Mouse (Mus musculus): ENCODE data around the gene Mapk7. TPM values are rescaled to one million over a fixed set of nuclear protein-coding genes. Genes with fewer than 3 reads are reported as not detected.

The Mapk7 gene
- total RNA-seq (2023) = 20.2 TPM

DNA sequence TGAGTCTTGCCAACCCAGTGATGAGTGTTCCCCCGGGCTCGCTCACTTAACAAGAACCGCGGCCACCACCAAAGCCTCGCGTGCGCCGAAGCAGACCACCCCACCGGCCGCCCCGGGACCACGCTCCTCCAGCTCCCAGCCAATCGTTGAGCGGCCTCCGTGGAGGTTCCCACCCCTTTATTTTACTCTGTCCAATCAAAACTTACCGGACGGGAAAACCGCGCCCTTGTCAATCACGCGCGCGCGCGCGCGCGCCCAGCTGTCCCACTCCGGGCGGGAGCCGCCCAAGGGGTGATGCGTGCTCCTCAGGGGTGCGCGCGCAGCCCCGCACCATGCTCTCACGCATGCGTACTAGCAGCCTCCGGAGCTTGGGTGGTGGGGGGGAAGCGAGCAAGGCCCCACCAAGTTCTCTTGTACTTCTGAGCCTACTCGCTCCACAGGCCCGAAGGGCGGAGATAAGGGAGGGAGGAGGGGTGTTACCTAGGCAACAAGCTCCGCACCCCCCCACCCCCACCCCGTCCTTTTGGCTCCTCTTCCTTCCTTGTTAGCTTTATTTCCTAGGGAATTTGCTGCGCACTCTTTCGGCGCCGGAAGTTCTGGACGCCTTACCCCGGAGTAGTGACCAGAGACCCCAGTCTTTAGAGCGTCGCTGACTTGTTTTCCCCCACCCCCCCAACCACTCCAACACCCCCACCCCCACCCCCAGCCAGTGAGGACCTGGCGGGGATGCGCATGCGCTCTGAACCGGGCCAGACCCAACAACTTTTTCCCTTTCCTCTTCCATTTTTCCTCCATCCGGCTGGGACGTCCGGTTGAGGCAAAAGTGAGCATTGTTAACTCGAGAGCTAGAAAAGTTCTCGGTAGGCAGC lies at the start of gene Mapk7:
Gene Mapk7 (minus strand): TSS at position 278 of the 869 bp plus-strand sequence.

DNA sequence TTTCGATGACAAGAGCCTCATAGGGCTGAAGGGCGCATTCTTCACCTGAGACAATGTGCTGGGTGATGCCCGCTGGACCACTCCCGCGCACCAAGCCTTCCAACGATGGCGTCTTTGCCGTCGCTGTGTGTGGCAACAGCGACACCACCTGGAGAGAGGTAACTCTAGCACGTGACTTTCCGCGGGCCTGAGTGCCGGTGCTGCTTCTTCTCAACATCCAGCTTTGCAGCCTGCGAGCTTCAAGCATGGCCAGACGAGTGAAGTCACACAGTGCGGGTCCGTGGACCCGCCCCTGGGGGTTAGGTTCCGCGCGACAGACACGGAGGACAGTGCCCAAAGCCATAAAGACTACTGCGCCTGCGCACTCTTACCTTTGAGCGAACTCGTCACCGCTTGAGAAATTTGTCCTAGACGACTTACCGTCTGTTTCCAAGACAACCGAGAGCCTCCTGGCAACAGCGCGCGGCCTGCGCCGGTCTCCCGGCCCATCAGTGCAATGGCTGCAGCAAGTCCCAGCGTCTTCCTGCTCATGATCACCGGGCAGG lies 10.6 kb upstream of the Mapk7 start, which contains the start of gene B9d1:
Gene B9d1 (plus strand): TSS at position 432 of the 545 bp plus-strand sequence.

DNA sequence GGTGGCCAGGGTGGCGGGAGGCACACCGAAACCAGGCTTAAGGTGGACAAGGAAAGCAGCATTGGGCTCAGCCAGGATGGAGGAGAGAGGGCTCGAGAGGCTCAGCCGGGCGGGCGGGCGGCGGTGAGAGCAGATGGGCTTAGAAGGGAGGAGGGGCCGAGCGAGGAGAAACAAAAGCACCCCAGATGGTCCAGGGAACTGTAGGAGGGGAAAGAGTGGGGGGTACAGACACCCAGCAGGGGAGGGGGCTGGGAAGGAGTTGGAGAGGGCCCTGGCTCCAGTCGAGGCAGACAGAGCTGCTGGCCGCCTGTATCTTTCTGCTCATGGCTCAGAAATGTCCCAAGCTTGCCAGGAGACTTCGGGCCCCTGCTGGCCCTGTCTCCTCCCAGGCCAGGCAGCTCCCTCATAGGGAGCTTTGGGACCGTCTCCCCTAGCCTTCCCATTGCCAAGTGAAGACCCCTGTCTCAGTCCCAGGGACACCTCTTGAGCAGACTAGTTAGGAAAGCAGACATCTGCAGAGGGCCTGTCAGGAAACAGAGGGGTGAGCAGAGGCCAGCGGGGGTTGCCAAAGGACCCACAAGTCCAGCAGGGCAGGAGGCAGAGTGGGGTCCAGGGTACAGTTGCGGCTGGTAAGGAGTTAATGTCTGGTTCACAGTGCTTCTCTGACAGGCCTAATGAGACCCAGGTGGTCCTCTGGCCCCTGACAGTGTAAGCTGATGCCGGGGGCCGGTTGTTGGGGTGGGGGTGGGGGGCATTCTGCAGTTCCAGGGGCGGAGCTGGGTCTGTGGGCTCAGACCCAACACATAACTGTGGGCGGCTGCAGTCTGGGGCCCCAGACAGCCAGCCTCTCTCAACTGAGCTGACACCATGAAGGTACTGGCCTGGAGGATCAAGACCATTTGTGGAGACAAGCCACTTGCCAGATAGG lies 9.3 kb downstream of the Mapk7 start, which contains the start of gene Mfap4:
Gene Mfap4 (plus strand): TSS at position 819 of the 928 bp plus-strand sequence.

Other genes with a start within 250 kb of the Mapk7 start
- 58.3 TPM for gene Aldh3a2, start 226.9 kb downstream of the Mapk7 start, total RNA-seq (2023)
- gene Slc47a2, start 151.5 kb downstream of the Mapk7 start, total RNA-seq (2023) = not detected
- gene Slc47a1, start 116.1 kb downstream of the Mapk7 start, total RNA-seq (2023) = not detected
- not detected for gene Rnf112, start 40.3 kb downstream of the Mapk7 start, total RNA-seq (2023)
- gene Mfap4, start 9.0 kb downstream of the Mapk7 start, total RNA-seq (2023) = not detected
- 0.83 TPM for gene B9d1, start 10.7 kb upstream of the Mapk7 start, total RNA-seq (2023)
- gene Epn2, start 85.3 kb upstream of the Mapk7 start, total RNA-seq (2023) = 2.6 TPM
- 169 TPM for gene Grap, start 158.9 kb upstream of the Mapk7 start, total RNA-seq (2023)
- 0.98 TPM for gene Fam83g, start 189.7 kb upstream of the Mapk7 start, total RNA-seq (2023)
- gene Slc5a10, start 226.4 kb upstream of the Mapk7 start, total RNA-seq (2023) = not detected